Mouse (Mus musculus): ENCODE measurements around the gene Sod3.

The Sod3 gene

GRCm38 (mm10) chr5:52363468-52364150 lies at the start of gene Sod3:
TSS of gene Sod3 (plus strand) at chr5:52363791.
- DNase-seq (ENCODE audit: low spot score), result no peak

GRCm38 (mm10) chr5:52316926-52317325 lies 46.7 kb upstream of the Sod3 start:
- DNase-seq (ENCODE audit: low spot score), result no peak

GRCm38 (mm10) chr5:52319499-52319898 lies 44.1 kb upstream of the Sod3 start:
- no peak for DNase-seq (ENCODE audit: low spot score)

GRCm38 (mm10) chr5:52332120-52332519 lies 31.5 kb upstream of the Sod3 start:
- DNase-seq (ENCODE audit: low spot score), result no peak

GRCm38 (mm10) chr5:52335590-52335989 lies 28.0 kb upstream of the Sod3 start:
- DNase-seq (ENCODE audit: low spot score), result no peak

GRCm38 (mm10) chr5:52339134-52339533 lies 24.5 kb upstream of the Sod3 start:
- no peak for DNase-seq (ENCODE audit: low spot score)

GRCm38 (mm10) chr5:52346890-52347289 lies 16.7 kb upstream of the Sod3 start:
- no peak for DNase-seq (ENCODE audit: low spot score)

- DNase-seq (ENCODE audit: low spot score), result no peak
Observed at GRCm38 (mm10) chr5:52350451-52350850, 13.1 kb upstream of the Sod3 start.

- no peak for DNase-seq (ENCODE audit: low spot score)
Observed at GRCm38 (mm10) chr5:52351561-52351960, 12.0 kb upstream of the Sod3 start.

GRCm38 (mm10) chr5:52352730-52353129 lies 10.9 kb upstream of the Sod3 start:
- no peak for DNase-seq (ENCODE audit: low spot score)

- no peak for DNase-seq (ENCODE audit: low spot score)
Observed at GRCm38 (mm10) chr5:52354441-52354840, 9.2 kb upstream of the Sod3 start.

GRCm38 (mm10) chr5:52355612-52356011 lies 8.0 kb upstream of the Sod3 start:
- DNase-seq (ENCODE audit: low spot score), result no peak

- no peak for DNase-seq (ENCODE audit: low spot score)
Observed at GRCm38 (mm10) chr5:52357175-52357754, 6.3 kb upstream of the Sod3 start.

GRCm38 (mm10) chr5:52358120-52358519 lies 5.5 kb upstream of the Sod3 start:
- DNase-seq (ENCODE audit: low spot score), result no peak

GRCm38 (mm10) chr5:52360286-52361049 lies 3.1 kb upstream of the Sod3 start:
- DNase-seq (ENCODE audit: low spot score), result no peak

GRCm38 (mm10) chr5:52362776-52363467 lies 669 bp upstream of the Sod3 start:
- no peak for DNase-seq (ENCODE audit: low spot score)

- no peak for DNase-seq (ENCODE audit: low spot score)
Observed at GRCm38 (mm10) chr5:52364521-52364920, 930 bp downstream of the Sod3 start.

GRCm38 (mm10) chr5:52365930-52366329 lies 2.3 kb downstream of the Sod3 start:
- DNase-seq (ENCODE audit: low spot score), result no peak

- DNase-seq (ENCODE audit: low spot score), result no peak
Observed at GRCm38 (mm10) chr5:52366661-52367060, 3.1 kb downstream of the Sod3 start.

GRCm38 (mm10) chr5:52367866-52368840 lies 4.6 kb downstream of the Sod3 start:
- no peak for DNase-seq (ENCODE audit: low spot score)

GRCm38 (mm10) chr5:52370901-52371300 lies 7.3 kb downstream of the Sod3 start:
- DNase-seq (ENCODE audit: low spot score), result no peak
